Mouse (Mus musculus): ENCODE measurements at regions not wholly inside any gene's neighbourhood (a gene's known extent, or its start where the extent isn't known, plus 50 kb on each side); places are given as distances from the start of the nearest gene placed in this dataset.

GRCm38 (mm10) chr1:52397460-52397859 is 103.0 kb downstream of the Nab1 start:
- peak; percentile 29 for DNase-seq (ENCODE audit: low read depth, low spot score)

DNA sequence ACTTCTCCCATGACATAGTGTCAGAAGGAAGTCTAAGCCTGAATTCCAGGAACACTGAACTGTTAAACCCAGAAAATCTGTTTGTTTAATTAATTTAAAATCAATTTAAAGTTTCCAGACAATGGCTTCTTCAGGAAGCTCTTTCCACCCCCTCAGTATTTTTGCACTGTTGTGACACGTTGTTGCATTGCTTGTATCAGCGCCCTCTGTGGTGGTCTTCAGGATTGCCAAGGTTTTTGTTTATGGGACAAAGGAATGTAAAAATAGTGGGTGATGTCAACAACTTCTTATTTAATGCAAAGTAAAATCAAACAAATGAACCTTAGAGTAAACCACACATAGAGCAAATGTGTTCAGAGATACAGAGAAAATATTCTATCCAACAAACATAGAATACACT is 107.5 kb downstream of the Nab1 start:
- DNase-seq (ENCODE audit: low read depth, low spot score): no peak

GRCm38 (mm10) chr1:52388836-52389235 is 111.6 kb downstream of the Nab1 start:
- no peak for DNase-seq (ENCODE audit: low read depth, low spot score)

DNA sequence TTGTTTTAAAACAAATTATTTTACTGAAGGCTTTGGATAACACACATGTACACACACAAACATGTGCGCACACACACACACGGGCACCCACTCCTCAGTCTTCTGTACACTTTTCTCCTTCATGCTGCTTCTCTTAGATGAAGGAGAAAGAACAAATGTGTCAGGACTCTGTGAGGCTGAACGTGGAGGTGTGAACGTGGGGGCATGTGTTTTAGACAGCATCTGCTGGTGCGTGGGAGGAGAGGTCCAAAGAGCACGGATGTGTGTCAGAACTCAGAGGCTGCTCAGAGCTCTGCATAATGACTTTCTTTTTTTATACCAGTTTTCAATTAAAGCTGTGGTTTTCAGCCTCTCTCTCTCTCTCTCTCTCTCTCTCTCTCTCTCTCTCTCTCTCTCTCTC is 112.4 kb downstream of the Nab1 start:
- DNase-seq (ENCODE audit: low read depth, low spot score): no peak

DNA sequence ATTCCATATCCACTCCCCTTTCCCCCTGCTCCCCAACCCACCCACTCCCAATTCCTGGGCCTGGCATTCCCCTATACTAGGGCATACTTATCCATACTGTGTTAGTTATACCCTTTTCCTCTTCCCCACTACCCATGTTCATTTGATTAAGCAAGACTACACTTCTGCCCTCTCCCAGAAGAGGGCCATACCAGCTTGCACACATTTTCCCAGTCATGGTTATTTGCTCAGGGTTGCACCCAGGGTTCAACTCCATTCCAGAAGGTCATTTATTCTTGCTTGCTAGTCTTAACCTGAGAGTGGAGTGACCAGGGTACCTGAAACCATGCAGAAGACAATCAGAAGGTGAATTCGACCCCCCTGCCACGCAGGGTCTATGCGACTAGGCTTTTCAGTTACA is 113.4 kb downstream of the Nab1 start:
- DNase-seq (ENCODE audit: low read depth, low spot score): no peak

DNA sequence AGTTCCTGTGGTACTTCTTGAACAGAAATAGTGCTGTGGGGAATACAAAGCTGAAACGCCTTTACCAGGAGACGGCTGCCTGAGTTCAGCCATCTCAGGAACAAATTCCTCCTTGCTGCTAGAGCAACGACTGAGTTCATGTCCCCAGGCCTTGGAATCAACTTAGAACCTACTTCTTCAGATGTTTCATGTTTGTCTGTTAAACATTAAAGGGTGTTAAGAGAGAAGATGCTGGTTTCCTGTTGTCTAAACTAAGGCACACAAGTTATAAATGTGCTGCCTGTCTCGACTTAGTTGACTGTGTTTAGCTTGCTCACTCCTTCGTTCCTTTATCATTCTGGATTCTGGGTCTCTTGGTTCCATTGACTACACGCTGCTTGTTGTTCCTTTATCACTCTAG is 125.2 kb downstream of the Nab1 start:
- no peak for DNase-seq (ENCODE audit: low read depth, low spot score)

DNA sequence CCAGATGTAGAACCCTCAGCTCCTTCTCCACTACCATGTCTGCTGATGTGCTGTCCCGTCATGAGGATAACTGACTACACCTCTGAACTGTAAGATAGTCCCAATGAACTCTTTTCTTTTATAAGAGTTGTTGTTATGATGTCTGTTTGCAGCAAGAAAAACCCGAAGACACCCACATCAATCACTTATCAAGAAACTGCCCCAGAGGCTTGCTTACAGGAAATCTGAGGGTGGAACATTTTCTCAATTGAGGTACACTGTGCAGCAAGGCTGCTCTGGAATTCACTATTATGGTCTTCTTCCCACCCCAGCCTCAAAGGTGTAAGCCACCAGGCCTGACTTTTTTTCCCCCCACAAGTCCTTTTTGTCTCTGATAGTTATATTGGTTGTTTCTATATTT is 125.8 kb downstream of the Nab1 start:
- no peak for DNase-seq (ENCODE audit: low read depth, low spot score)

- DNase-seq (ENCODE audit: low read depth, low spot score): no peak
Measured at GRCm38 (mm10) chr1:52373817-52374216, 126.7 kb downstream of the Nab1 start.

GRCm38 (mm10) chr1:52366386-52366785 is 133.4 kb upstream of the Gls start:
- no peak for DNase-seq (ENCODE audit: low read depth, low spot score)

- no peak for DNase-seq (ENCODE audit: low read depth, low spot score)
Measured at GRCm38 (mm10) chr1:52363625-52364024, 130.6 kb upstream of the Gls start.

DNA sequence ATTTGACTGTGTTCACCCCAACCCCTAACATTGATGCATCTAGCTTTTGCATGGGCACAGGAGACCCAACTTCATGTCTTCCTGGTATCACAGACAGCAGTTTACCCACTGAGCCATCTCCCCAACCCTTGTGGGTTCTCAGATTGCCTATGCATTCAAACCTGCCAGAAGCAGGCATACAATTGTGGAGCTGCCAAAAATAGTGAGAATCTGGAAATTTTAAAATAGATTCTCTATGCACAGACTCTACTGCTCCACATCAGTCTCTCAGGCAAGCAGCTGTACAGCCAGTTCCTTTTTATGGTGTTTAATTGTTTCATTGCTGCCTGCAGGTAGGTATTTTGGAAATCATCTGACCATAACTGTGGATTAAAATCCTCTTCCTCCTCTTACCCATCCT is 129.9 kb upstream of the Gls start:
- no peak for DNase-seq (ENCODE audit: low read depth, low spot score)

- no peak for DNase-seq (ENCODE audit: low read depth, low spot score)
Measured at GRCm38 (mm10) chr1:52354041-52354582, 121.1 kb upstream of the Gls start.

DNA sequence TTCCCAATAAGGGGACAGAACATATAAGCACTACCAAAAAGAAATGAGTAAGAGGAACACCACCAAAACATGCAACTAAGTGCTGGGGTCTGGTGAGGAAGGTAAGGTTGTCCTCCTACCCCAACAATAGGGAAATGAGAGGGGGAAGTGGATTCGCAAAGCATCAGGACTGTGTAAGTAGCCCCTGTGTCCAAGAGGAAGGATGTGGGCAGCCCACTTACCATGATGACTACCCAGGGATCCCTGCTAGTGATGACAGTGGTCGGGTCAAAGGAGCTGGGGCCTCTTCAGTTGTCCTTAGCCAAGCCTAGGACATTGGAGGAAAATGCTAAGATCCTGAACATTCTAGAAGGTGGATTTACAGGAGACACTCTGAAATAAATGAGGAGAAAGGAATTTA is 109.1 kb upstream of the Gls start:
- no peak for DNase-seq (ENCODE audit: low read depth, low spot score)

- no peak for DNase-seq (ENCODE audit: low read depth, low spot score)
Measured at GRCm38 (mm10) chr1:52338704-52339103, 105.7 kb upstream of the Gls start.

DNA sequence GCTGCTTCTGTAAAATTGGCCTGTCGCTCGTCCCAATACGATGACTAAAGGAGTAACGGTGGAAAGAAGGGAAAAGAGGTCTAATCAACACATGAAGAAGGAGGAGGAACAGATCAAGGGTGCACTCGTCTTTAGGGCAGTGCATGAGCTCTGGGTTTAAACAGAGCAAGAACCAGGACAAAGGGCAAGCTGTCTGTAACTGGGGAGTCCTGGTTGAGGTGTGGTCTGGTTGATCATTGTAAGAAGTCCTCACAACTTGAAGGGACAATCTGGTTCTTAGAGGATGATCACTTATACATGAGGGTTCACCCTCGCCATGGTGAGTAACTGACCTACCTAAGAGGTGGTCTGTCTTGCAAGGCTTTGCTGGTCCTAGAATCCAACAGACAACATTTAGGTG is 105.2 kb upstream of the Gls start:
- DNase-seq (ENCODE audit: low read depth, low spot score): no peak

DNA sequence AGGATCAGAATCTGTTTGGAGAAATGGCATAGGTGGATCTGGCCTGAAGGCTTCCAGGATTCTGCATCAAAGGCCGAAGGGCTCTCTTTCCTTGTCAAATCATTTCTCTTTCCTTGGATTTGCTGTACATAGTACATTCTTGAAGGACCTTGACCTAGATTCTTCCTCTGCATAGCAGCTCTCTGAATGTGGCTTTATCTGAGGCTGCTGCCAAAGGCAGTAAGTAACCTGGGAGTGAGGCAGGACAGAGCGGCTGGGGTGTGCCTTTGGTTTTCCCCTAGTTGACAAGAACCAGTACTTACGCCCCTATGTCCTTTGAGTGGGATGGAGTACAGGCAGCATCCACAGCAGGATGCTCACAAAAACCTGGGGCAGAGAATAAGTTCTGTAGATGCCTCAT is 103.7 kb upstream of the Gls start:
- DNase-seq (ENCODE audit: low read depth, low spot score): no peak

GRCm38 (mm10) chr1:52332013-52332412 is 99.0 kb upstream of the Gls start:
- no peak for DNase-seq (ENCODE audit: low read depth, low spot score)

- DNase-seq (ENCODE audit: low read depth, low spot score): no peak
Measured at GRCm38 (mm10) chr1:52331442-52331841, 98.4 kb upstream of the Gls start.

GRCm38 (mm10) chr1:52330496-52330895 is 97.5 kb upstream of the Gls start:
- DNase-seq (ENCODE audit: low read depth, low spot score): peak; percentile 20

GRCm38 (mm10) chr1:52328507-52328906 is 95.5 kb upstream of the Gls start:
- DNase-seq (ENCODE audit: low read depth, low spot score): no peak

GRCm38 (mm10) chr1:52324356-52324755 is 91.3 kb upstream of the Gls start:
- DNase-seq (ENCODE audit: low read depth, low spot score): no peak

- no peak for DNase-seq (ENCODE audit: low read depth, low spot score)
Measured at GRCm38 (mm10) chr1:52312076-52312633, 79.1 kb upstream of the Gls start.

DNA sequence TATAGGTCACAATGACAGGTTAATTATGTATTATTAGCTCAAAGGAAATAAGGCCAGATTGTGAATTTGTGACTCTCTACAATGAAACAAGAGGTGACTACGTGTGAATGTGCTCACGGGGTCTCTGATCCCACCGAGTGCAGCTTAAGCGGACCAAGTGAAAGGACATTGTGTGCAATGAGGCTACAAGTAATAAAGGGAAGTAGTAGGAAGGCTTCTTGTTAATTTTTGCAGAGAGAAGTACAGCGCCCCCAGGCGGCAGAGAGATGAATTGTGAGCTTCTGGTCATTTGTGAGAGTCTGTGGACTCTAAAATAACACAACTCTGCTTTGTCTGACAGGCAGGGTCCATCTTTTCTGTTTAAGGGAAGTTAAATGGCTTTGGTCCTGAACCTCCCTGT is 73.9 kb upstream of the Gls start:
- peak; percentile 34 for DNase-seq (ENCODE audit: low read depth, low spot score)

Measured in retina, postnatal 7 days (tissue).